Mouse (Mus musculus): ENCODE results near the gene Bnip2. TPM values are rescaled to one million over a fixed set of nuclear protein-coding genes. Genes with fewer than 3 reads are reported as not detected.

Gene Bnip2
- polyA plus RNA-seq (2017; shearing (Covaris generic)): 104 TPM

GRCm38 (mm10) chr9:69989303-69990121 lies at the start of gene Bnip2:
TSS of gene Bnip2 (plus strand) at chr9:69989466.

GRCm38 (mm10) chr9:70012408-70012901 lies 23.2 kb downstream of the Bnip2 start, which contains the start of gene Gtf2a2:
TSS of gene Gtf2a2 (plus strand) at chr9:70012550.

GRCm38 (mm10) chr9:70037988-70038387 lies 48.7 kb downstream of the Bnip2 start, which contains the start of gene Gcnt3:
TSS of gene Gcnt3 (minus strand) at chr9:70038088.

Other genes starting within 250 kb of the Bnip2 start
- not detected for gene Foxb1, start 228.5 kb upstream of the Bnip2 start, polyA plus RNA-seq (2017; shearing (Covaris generic))
- gene Gtf2a2, start 23.1 kb downstream of the Bnip2 start, polyA plus RNA-seq (2017; shearing (Covaris generic)): 170 TPM
- 0.07 TPM for gene Gcnt3, start 48.6 kb downstream of the Bnip2 start, polyA plus RNA-seq (2017; shearing (Covaris generic))
- 1.4 TPM for gene Fam81a, start 153.1 kb downstream of the Bnip2 start, polyA plus RNA-seq (2017; shearing (Covaris generic))
- gene Myo1e, start 217.9 kb downstream of the Bnip2 start, polyA plus RNA-seq (2017; shearing (Covaris generic)): 46.5 TPM